Mouse (Mus musculus) ES-Bruce4 (cell line): ENCODE measurements around the gene Caml. TPM values are rescaled to one million over a fixed set of nuclear protein-coding genes. Genes with fewer than 3 reads are reported as not detected.
A peak's percentile ranks its signal among the peaks of the same experiment; 100 is the strongest.

ENCODE experiments used
- H3K27ac ChIP-seq: 2 replicates; pipeline ENCODE4 v1.5.1; 2012; ENCODE audit warnings: low read length, inconsistent platforms; ENCODE audit not compliant: insufficient read depth
- H3K27me3 ChIP-seq: 2 replicates; pipeline ENCODE4 v1.6.1; 2012; ENCODE audit warnings: mild to moderate bottlenecking, low read length, inconsistent platforms; ENCODE audit not compliant: control insufficient read depth, poor library complexity, insufficient read depth, severe bottlenecking
- H3K36me3 ChIP-seq: 2 replicates; pipeline ENCODE4 v1.6.1; 2012; ENCODE audit warnings: inconsistent platforms, mild to moderate bottlenecking, low read length, moderate library complexity; ENCODE audit not compliant: control insufficient read depth, poor library complexity, insufficient read depth, severe bottlenecking
- H3K4me1 ChIP-seq: one replicate; pipeline ENCODE4 v1.8.1; 2011; ENCODE audit warnings: low read length; ENCODE audit not compliant: control insufficient read depth, insufficient read depth
- H3K4me3 ChIP-seq: 2 replicates; pipeline ENCODE4 v1.5.1; 2011; ENCODE audit warnings: low read depth, mild to moderate bottlenecking, low read length
- H3K9ac ChIP-seq: 2 replicates; pipeline ENCODE4 v1.6.1; 2012; ENCODE audit warnings: low read depth, mild to moderate bottlenecking, inconsistent platforms; ENCODE audit not compliant: poor library complexity, severe bottlenecking
- H3K9me3 ChIP-seq: replicated peaks from 2 replicates; pipeline ENCODE4 v1.6.1; 2012; ENCODE audit warnings: mild to moderate bottlenecking, low read length, inconsistent platforms; ENCODE audit not compliant: control insufficient read depth, poor library complexity, insufficient read depth, severe bottlenecking
- CTCF ChIP-seq: IDR thresholded peaks from one replicate; pipeline ENCODE4 v1.8.1; 2011; ENCODE audit warnings: low read depth, low read length
- EP300 ChIP-seq: IDR thresholded peaks from 2 replicates; pipeline ENCODE4 v1.6.1; 2011; ENCODE audit warnings: low read depth, low read length; ENCODE audit not compliant: insufficient read depth
- POLR2A ChIP-seq: IDR thresholded peaks from one replicate; pipeline ENCODE4 v1.8.1; 2011; ENCODE audit warnings: low read length; ENCODE audit not compliant: insufficient read depth
- polyA plus RNA-seq: library from polyadenylated mRNA; stranded (reverse); fragments of >200 nt; gene quantifications from 2 replicates; pipeline ENCODE4 v1.2.4, GENCODE M21; 2011; ENCODE audit warnings: low read depth; ENCODE audit not compliant: missing spikeins, insufficient read depth, insufficient read length

The Caml gene
- polyA plus RNA-seq, 1 experiment: 26.3 TPM

DNA sequence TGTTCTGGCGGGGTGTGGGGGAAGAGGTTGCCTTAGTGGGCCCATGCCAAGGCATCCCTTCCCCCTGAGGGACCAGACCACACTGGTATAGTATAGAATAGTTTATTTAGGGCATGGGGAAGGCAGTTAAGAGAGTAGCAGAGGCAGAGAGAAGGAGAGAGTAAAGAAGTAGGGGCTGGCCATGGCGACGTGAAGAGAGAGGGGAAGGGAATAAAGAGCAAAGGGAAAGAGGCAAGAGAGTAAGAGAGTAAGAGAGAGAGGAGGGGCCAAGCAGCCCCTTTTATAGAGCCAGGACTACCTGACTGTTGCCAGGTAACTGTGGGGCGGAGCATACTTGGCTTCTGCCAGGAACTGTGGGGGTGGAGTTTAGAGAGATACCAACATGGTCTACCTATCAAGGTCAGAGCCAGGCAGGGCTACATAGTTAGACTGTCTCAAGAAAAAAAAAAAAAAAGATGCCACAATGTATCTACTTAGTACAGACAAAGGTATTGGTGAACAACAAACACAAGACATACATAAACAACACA is 30.8 kb upstream of the Caml start:
- H3K36me3 ChIP-seq: peaks cover 25% of the 10 kb centered on the region
- H3K9me3 ChIP-seq: no peaks in the 10 kb centered on the region
- no peak overlapping the region for H3K9ac ChIP-seq
- no peak overlapping the region for H3K4me3 ChIP-seq
- no peak overlapping the region for H3K27ac ChIP-seq
- no peaks in the 10 kb centered on the region for H3K27me3 ChIP-seq
- TF ChIP-seq POLR2A (no peak), CTCF (no peak), EP300 (no peak)
- H3K4me1 ChIP-seq: no peaks in the 10 kb centered on the region

DNA sequence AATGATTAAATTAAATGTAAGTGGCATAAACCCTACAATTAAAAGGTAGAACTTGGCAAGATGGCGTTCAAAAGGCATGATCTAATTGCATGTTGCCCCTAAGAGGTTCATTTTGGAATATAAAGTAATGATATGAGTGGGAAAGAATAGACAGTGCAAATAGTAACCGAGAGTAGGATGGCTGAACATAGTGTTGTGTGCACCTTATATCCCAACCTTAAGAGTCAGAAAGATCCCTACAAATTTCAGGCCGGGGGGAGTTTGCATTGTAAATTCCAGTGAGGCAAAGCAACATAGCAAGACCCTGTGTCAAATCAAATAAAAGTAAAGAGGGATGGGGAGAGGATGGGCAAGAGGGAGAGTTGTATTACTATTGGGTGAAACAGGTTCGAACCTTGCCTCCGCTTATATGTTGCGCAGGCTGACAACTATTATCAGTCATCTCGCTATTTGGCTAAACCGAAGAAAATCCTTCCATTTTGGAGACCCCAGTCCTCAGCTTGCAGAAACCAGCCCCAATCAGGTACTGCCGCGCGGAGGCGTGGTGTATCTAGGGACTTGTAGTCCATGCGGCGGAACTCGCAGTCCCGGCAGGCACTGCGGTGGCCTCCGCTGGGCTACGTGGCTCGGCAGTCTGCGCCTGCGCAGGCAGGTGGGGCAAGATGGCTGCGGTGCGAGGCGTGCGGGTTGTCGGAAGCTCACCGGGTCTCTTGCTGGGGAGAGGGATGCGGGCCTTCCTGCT is 30.1 kb upstream of the Caml start:
- Histone ChIP-seq H3K27ac (peak overlapping the region; percentile 72), H3K9me3 (no peaks in the 10 kb centered on the region), H3K36me3 (peaks cover 29% of the 10 kb centered on the region)

DNA sequence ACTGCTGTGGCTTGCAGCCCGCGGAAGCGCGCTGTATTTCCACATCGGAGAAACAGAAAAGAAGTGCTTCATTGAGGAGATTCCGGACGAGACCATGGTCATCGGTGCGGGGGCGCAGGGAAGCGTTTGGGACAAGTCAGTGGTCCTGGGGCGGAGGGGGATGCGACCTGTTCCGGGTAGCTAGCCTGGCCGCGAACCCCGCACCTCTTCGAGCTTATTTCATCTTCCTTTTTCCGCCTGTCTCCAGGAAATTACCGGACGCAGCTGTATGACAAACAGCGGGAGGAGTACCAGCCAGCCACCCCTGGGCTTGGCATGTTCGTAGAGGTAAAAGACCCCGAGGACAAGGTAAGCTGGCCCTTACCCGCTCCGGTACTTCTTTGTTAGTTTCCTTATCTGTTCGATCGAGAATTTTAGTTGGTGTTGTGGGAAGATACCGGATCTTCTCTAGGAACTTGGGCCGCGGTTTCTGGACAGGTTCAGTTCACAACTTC is 29.5 kb upstream of the Caml start:
- Histone ChIP-seq H3K4me1 (no peaks in the 10 kb centered on the region), H3K9ac (peak overlapping the region; percentile 77), H3K36me3 (peaks cover 29% of the 10 kb centered on the region), H3K27me3 (no peaks in the 10 kb centered on the region), H3K4me3 (peak overlapping the region; percentile 88), H3K9me3 (no peaks in the 10 kb centered on the region), H3K27ac (no peak overlapping the region)
- TF ChIP-seq EP300: no peak
- TF ChIP-seq POLR2A: no peak
- no peak for TF ChIP-seq CTCF

More for the DNA sequence above, 30.1 kb upstream of the Caml start:
- Histone ChIP-seq H3K4me3 (peak overlapping the region; percentile 88), H3K4me1 (no peaks in the 10 kb centered on the region), H3K9ac (peak overlapping the region; percentile 77), H3K27me3 (no peaks in the 10 kb centered on the region)
- TF ChIP-seq POLR2A (peak; percentile 97), CTCF (no peak), EP300 (0 out of 2 replicates have a peak, but pooled peaks have one; percentile 55)

DNA sequence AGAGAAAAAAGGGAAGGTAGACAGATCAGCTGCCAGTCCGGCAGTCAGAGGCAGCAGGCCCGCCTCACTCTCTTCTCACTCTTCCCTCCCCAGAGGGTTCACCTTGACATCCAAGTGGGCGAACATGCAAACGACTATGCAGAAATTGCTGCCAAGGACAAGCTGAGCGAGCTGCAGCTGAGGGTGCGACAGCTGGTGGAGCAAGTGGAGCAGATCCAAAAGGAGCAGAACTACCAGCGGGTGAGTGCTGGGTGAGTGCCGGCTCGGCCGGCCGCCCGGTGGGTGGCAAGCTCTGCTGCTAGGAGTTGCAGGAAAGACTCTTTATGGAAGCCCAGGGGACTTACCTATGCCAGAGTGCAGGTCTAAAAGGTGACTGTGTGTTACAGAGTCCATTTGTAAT is 27.4 kb upstream of the Caml start:
- H3K9ac ChIP-seq: no peak overlapping the region
- H3K9me3 ChIP-seq: no peaks in the 10 kb centered on the region
- H3K4me3 ChIP-seq: no peak overlapping the region
- H3K27me3 ChIP-seq: no peaks in the 10 kb centered on the region
- no peak overlapping the region for H3K27ac ChIP-seq
- no peaks in the 10 kb centered on the region for H3K4me1 ChIP-seq
- TF ChIP-seq POLR2A (no peak), EP300 (no peak), CTCF (no peak)
- H3K36me3 ChIP-seq: peaks cover 29% of the 10 kb centered on the region

DNA sequence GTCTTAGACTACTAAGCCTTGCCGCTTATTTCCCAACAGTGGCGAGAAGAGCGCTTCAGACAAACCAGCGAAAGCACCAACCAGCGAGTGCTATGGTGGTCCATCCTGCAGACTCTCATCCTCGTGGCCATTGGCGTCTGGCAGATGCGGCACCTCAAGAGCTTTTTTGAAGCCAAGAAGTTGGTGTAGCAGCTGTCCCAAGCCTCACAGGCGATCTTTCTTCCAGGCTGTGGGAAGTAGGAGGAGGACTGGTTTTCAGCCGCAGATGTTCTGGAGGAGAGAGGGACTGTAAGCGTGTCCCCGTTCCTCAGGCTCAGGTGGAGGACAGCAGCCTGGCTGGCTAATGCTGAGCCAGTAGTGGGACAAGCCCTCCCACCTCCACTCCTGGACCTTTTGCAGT is 26.0 kb upstream of the Caml start:
- Histone ChIP-seq H3K9me3 (no peaks in the 10 kb centered on the region), H3K4me3 (no peak overlapping the region), H3K4me1 (no peaks in the 10 kb centered on the region), H3K27me3 (no peaks in the 10 kb centered on the region), H3K27ac (no peak overlapping the region), H3K36me3 (peaks cover 29% of the 10 kb centered on the region), H3K9ac (no peak overlapping the region)
- no peak for TF ChIP-seq CTCF
- TF ChIP-seq EP300: no peak
- no peak for TF ChIP-seq POLR2A
